Mouse (Mus musculus) heart, embryonic 11.5 days (tissue): ENCODE measurements around the gene Grhl1. TPM values are rescaled to one million over a fixed set of nuclear protein-coding genes. Genes with fewer than 3 reads are reported as not detected.
"Not testable (repeated sequence)": the region's sequence is repeated elsewhere in the genome, so short reads cannot be mapped to it uniquely, and the experiment has no call there.

Source experiments
- ATAC-seq: fragments of 200-750 bp; cut with Nextera tagmentation; replicated peaks from 2 replicates; pipeline ENCODE4 v1.8.0; 2017; ENCODE audit warnings: moderate library complexity; ENCODE audit not compliant: insufficient number of reproducible peaks, low FRiP score, low TSS enrichment
- H3K27ac ChIP-seq: fragments of 300-500 bp; sonication (generic); 2 replicates; pipeline ENCODE4 v1.5.1; 2014; ENCODE audit warnings: mild to moderate bottlenecking, low read depth, low read length
- H3K27me3 ChIP-seq: fragments of 300-500 bp; sonication (generic); 2 replicates; pipeline ENCODE4 v1.6.1; 2014; ENCODE audit warnings: mild to moderate bottlenecking, low read length, mixed read lengths; ENCODE audit not compliant: control insufficient read depth, insufficient read depth
- H3K36me3 ChIP-seq: fragments of 300-500 bp; sonication (generic); 2 replicates; pipeline ENCODE4 v1.6.1; 2014; ENCODE audit warnings: mild to moderate bottlenecking, low read length, moderate library complexity, mixed read lengths; ENCODE audit not compliant: control insufficient read depth, insufficient read depth
- H3K4me1 ChIP-seq: fragments of 300-500 bp; sonication (generic); 2 replicates; pipeline ENCODE4 v1.6.1; 2014; ENCODE audit warnings: low read length; ENCODE audit not compliant: control insufficient read depth, insufficient read depth
- H3K4me2 ChIP-seq: fragments of 300-500 bp; sonication (generic); 2 replicates; pipeline ENCODE4 v1.6.1; 2014; ENCODE audit warnings: mild to moderate bottlenecking, moderate library complexity
- H3K4me3 ChIP-seq: fragments of 300-500 bp; sonication (generic); 2 replicates; pipeline ENCODE4 v1.5.1; 2014; ENCODE audit warnings: low read depth, low read length
- H3K9ac ChIP-seq: fragments of 300-500 bp; sonication (generic); 2 replicates; pipeline ENCODE4 v1.6.1; 2014; ENCODE audit warnings: mild to moderate bottlenecking, low read depth, low read length, moderate library complexity
- H3K9me3 ChIP-seq: fragments of 300-500 bp; sonication (generic); replicated peaks from 2 replicates; pipeline ENCODE4 v1.6.1; 2016; ENCODE audit warnings: low read length; ENCODE audit not compliant: control insufficient read depth
- WGBS: fragments of 180-500 bp; shearing (Covaris S2); extraction: QIAGEN DNeasy Blood & Tissue Kit; methylation state at CpG from one replicate; pipeline ENCODE4 v1.1.7; 2014; ENCODE audit not compliant: insufficient replicate concordance; 5-methylcytosine and 5-hydroxymethylcytosine counted together
- polyA plus RNA-seq: library from polyadenylated mRNA; unstranded; fragments of >200 nt; fragmentation: Nextera tagmentation; extraction: Ambion mirVana; gene quantifications from 2 replicates; pipeline ENCODE4 v1.2.1, GENCODE M21; 2014

Grhl1 gene
- polyA plus RNA-seq, result 3.3 and 4.9 TPM in 2 replicates

DNA sequence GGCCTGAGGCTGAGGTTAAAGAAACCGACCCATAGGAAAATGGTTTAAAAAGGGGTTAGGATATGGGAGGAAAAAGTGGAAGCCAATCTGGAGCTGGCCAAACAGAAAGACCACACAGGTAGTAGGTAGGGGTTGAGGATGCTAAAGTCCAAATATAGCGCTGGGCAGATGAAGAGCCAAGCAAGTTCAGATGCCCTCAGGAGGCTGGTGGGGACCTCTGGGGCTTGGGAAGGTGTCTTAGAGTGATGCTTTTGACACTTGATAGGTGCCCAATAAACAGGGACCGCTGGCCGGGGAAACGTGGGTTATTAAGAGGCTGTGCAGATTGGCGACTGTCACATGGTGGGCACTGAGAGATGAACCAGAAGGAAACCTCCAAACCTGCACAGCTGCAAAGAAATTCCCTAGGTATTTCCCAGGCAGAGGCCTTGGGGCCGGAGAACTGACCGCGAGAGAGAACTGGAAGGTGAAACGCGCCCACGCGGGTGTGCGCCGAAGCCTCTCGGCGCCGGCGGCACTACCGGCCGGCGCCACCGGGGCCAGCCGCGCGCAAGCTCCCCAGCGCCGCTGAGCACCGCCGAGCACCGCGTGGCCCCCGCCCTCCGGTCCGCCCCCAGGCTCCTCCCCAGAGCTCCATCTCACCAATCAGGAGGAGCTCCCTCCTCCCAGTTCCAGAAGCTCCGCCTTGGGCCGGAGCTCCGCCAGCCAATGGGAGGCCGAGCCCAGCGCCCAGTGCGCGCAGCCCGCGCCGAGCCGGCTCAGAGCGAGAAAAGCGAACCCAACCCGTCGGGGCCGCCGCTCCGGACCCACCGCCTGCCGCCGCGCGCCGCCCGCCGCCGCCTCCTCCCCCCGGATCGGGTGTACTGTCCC is at the start of gene Grhl1:
TSS of gene Grhl1 (plus strand) at position 761 of the 870 bp plus-strand sequence.
- peak within 1 kb of the TSS; percentile 38 for H3K27ac ChIP-seq

GRCm38 (mm10) chr12:24525065-24525464 is 47.0 kb upstream of the Grhl1 start:
- not testable (repeated sequence) for H3K27ac ChIP-seq, ATAC-seq, H3K27me3 ChIP-seq, H3K9me3 ChIP-seq, H3K4me1 ChIP-seq, H3K36me3 ChIP-seq, H3K4me2 ChIP-seq, H3K9ac ChIP-seq, H3K4me3 ChIP-seq
- WGBS, result 69% methylated on average over 7 of the region's 7 CpGs

More for the DNA sequence above, at the start of gene Grhl1:
- peak; percentile 99 for ATAC-seq
- Histone ChIP-seq H3K27me3 (no peaks in the 10 kb centered on the region), H3K4me3 (peak within 1 kb of the TSS; percentile 82), H3K36me3 (0 out of 2 replicates have a peak, but pooled peaks cover 2% of the 10 kb centered on the region), H3K4me1 (peaks cover 12% of the 10 kb centered on the region), H3K4me2 (peak within 1 kb of the TSS; percentile 84), H3K9me3 (no peaks in the 10 kb centered on the region), H3K9ac (peak within 1 kb of the TSS; percentile 76)
- 2% methylated on average over 48 of the region's 64 CpGs for WGBS

DNA sequence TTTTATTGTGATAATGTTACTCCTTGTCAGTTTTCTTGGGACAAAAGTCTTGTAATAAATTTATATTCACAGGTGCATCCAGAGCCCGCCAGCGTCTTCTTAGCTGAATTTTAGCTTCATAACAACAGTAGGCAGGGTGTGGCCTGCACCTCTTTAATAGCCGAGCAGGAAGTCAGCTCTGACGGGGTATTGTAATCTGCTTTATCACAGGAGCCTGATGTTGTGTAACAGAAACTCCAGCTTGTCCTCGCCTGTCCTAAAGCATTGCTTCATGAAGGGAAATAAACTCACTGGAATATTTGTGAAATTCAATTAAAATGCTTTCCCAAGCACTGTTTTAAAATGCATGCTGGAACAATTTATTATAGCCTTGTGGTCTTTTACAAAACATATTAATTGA is 35.7 kb upstream of the Grhl1 start:
- H3K36me3 ChIP-seq, result no peaks in the 10 kb centered on the region
- no peak for ATAC-seq
- 54% methylated on average over 5 of the region's 5 CpGs for WGBS

DNA sequence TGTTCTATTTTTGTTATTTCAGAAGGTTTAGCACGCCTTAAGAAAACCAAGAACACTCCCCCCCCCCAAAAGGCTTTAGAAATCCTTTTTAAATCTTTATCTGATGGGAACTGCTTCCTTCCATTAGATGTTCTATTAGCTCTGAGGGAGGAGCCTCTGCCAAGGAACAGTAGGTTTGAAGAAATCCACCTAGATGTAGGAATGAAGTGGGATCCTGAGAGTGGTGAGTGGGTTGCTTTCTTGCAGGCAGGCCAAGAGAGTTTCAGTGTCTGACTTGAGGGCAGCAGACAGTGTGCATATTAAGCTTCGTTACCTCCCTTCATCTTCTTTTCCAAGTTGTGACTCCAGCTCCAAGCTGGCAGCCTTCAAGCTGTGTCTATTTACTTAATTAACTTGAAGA is 34.9 kb upstream of the Grhl1 start:
- H3K27ac ChIP-seq, result no peak overlapping the region
- ATAC-seq, result no peak
- no peaks in the 10 kb centered on the region for H3K36me3 ChIP-seq
- no peaks in the 10 kb centered on the region for H3K4me1 ChIP-seq
- H3K27me3 ChIP-seq, result no peaks in the 10 kb centered on the region
- H3K9ac ChIP-seq, result no peak overlapping the region
- WGBS, result 53% methylated on average over 2 of the region's 2 CpGs
- no peak overlapping the region for H3K4me2 ChIP-seq
- no peaks in the 10 kb centered on the region for H3K9me3 ChIP-seq
- H3K4me3 ChIP-seq, result no peak overlapping the region

More for the DNA sequence above, 35.7 kb upstream of the Grhl1 start:
- H3K4me2 ChIP-seq, result no peak overlapping the region
- no peak overlapping the region for H3K4me3 ChIP-seq
- H3K9ac ChIP-seq, result no peak overlapping the region
- no peaks in the 10 kb centered on the region for H3K27me3 ChIP-seq
- no peak overlapping the region for H3K27ac ChIP-seq
- H3K9me3 ChIP-seq, result no peaks in the 10 kb centered on the region
- no peaks in the 10 kb centered on the region for H3K4me1 ChIP-seq

DNA sequence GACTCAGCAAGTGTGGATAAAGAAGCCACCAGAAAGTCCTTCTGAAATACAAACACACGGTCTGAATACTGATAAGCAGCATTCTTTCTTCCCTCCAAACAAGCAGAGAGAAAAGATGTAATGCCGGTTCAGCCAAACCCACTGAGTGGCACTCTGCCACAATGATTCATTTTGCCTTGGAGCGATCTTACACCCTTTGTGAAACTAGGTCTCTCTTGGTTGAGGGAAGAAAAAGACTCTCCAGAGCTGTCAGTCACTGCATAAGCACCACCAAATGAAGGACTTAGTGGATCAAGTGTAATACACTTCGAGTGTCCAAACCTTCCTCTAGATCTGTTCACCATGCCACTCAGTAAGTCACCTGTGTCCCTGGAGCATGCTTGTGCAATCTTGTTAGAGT is 34.1 kb upstream of the Grhl1 start:
- no peaks in the 10 kb centered on the region for H3K36me3 ChIP-seq
- no peak for ATAC-seq
- 58% methylated on average over 4 of the region's 4 CpGs for WGBS

GRCm38 (mm10) chr12:24541426-24542154 is 30.5 kb upstream of the Grhl1 start:
- no peaks in the 10 kb centered on the region for H3K9me3 ChIP-seq
- H3K4me3 ChIP-seq, result no peak overlapping the region
- ATAC-seq, result no peak
- H3K4me1 ChIP-seq, result no peaks in the 10 kb centered on the region
- WGBS, result 81% methylated on average over 16 of the region's 16 CpGs
- no peaks in the 10 kb centered on the region; the same call in 1 of the 2 replicates for H3K36me3 ChIP-seq
- no peak overlapping the region for H3K27ac ChIP-seq
- no peak overlapping the region for H3K4me2 ChIP-seq
- H3K27me3 ChIP-seq, result no peaks in the 10 kb centered on the region
- no peak overlapping the region for H3K9ac ChIP-seq

More for the DNA sequence above, 34.1 kb upstream of the Grhl1 start:
- Histone ChIP-seq H3K9me3 (no peaks in the 10 kb centered on the region), H3K27ac (no peak overlapping the region), H3K4me1 (no peaks in the 10 kb centered on the region), H3K4me3 (no peak overlapping the region), H3K4me2 (no peak overlapping the region), H3K27me3 (no peaks in the 10 kb centered on the region), H3K9ac (no peak overlapping the region)

DNA sequence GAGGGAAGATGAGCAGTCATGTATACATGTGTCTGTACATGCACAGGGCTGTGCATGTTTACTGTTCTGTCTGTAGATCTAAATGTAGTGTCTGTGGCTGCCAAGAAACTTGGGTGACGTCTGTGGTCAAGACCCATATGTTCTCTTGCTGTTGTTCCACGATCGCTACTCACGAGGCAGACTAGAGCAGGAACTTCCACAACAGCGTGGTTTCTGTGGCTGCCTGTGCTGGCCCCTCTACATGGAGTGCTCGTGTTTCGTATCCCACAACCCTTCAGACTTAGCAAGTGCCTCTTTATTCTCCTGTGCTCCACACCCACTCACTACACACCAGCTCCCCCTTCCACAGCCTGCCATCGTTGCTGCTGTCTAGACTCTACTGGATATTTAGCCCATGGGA is 24.4 kb upstream of the Grhl1 start:
- 87% methylated on average over 8 of the region's 8 CpGs for WGBS
- Histone ChIP-seq H3K27me3 (no peaks in the 10 kb centered on the region), H3K4me1 (0 out of 2 replicates have a peak, but pooled peaks cover 7% of the 10 kb centered on the region), H3K36me3 (peaks cover 2% of the 10 kb centered on the region; the same call in 1 of the 2 replicates), H3K27ac (no peak overlapping the region), H3K4me3 (no peak overlapping the region), H3K9ac (no peak overlapping the region), H3K9me3 (no peaks in the 10 kb centered on the region), H3K4me2 (no peak overlapping the region)
- no peak for ATAC-seq

GRCm38 (mm10) chr12:24548885-24549284 is 23.2 kb upstream of the Grhl1 start:
- Histone ChIP-seq H3K36me3 (peaks cover 2% of the 10 kb centered on the region; the same call in 1 of the 2 replicates), H3K4me1 (0 out of 2 replicates have a peak, but pooled peaks cover 7% of the 10 kb centered on the region), H3K4me3 (no peak overlapping the region), H3K9me3 (no peaks in the 10 kb centered on the region), H3K4me2 (no peak overlapping the region), H3K27me3 (no peaks in the 10 kb centered on the region), H3K9ac (no peak overlapping the region), H3K27ac (no peak overlapping the region)
- no peak for ATAC-seq
- WGBS, result 74% methylated on average over 6 of the region's 6 CpGs
